17 mouse cellular contexts compared by ENCODE assay signal in the genomic region with DNA sequence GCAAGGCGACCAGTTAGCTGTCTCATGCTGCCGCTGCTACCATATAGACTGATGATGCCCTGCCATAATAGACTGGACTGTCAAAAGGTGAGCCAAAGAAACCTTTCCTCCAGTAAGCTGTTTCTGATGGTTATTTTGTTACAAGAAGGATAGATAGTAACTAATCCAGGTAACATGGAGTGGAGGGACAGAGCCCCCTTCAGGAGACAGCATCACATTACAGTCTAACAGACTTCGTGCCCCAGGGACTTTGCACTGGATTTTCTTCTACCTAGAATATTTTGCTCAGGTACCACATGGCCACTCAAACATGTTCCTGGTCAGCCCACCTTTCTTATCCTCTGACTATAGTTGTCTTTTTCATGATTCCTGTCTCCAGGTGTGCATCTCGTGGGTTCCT.
DNase-seq lines count a peak whose midpoint lies in the region; ATAC-seq and TF ChIP-seq lines count a peak whose summit lies in the region.
"Had no signal": no experiment of that assay in that cellular context is flagged by ENCODE, and none has a peak within 500 bp of the region (broad histone marks: within the 10 kb centered on the region; RNA-seq: fewer than 3 reads in every experiment).

No protein-coding gene starts in this region.

- no peak for ATAC-seq in hindbrain, postnatal 0 days
- ATAC-seq in hindbrain, embryonic 16.5 days: no peak
- ATAC-seq in lung, postnatal 0 days: no peak
- ATAC-seq in forebrain, postnatal 0 days: no peak

- H3K27ac ChIP-seq in hindbrain, postnatal 0 days: no peak overlapping the region
- H3K27ac ChIP-seq in hindbrain, embryonic 16.5 days (ENCODE audit: low read depth, low read length): no peak overlapping the region
- no peak overlapping the region for H3K27ac ChIP-seq in lung, postnatal 0 days (ENCODE audit: low read length)
- H3K27ac ChIP-seq in forebrain, postnatal 0 days (ENCODE audit: low read depth, low read length): 0 out of 2 replicates have a peak overlapping the region, but pooled peaks have one; percentile 64
- H3K27ac ChIP-seq: liver, embryonic 13.5 days had no signal

- no peak for TF ChIP-seq EP300 in lung, postnatal 0 days (IDR thresholded peaks at IDR 0.05)

- H3K9ac ChIP-seq in hindbrain, postnatal 0 days (replicated peaks; ENCODE audit: low read length): no peak overlapping the region
- H3K9ac ChIP-seq in hindbrain, embryonic 16.5 days (ENCODE audit: low read depth, low read length): no peak overlapping the region
- no peak overlapping the region for H3K9ac ChIP-seq in lung, postnatal 0 days (replicated peaks; ENCODE audit: low read depth)
- no peak overlapping the region for H3K9ac ChIP-seq in forebrain, postnatal 0 days
- H3K9ac ChIP-seq: liver, embryonic 13.5 days had no signal

- no peaks in the 10 kb centered on the region for H3K9me3 ChIP-seq in hindbrain, postnatal 0 days (ENCODE audit: low read length)
- H3K9me3 ChIP-seq in hindbrain, embryonic 16.5 days (ENCODE audit: control insufficient read depth, low read length): no peaks in the 10 kb centered on the region
- no peaks in the 10 kb centered on the region for H3K9me3 ChIP-seq in lung, postnatal 0 days (ENCODE audit: low read length)
- H3K9me3 ChIP-seq in forebrain, postnatal 0 days (ENCODE audit: low read length): no peaks in the 10 kb centered on the region
- H3K9me3 ChIP-seq: embryonic facial prominence, embryonic 10.5 days had no signal

- peaks cover 5% of the 10 kb centered on the region; the same call in 1 of the 2 replicates for H3K4me1 ChIP-seq in hindbrain, postnatal 0 days (ENCODE audit: insufficient read depth, low read length)
- peaks cover 8% of the 10 kb centered on the region for H3K4me1 ChIP-seq in hindbrain, embryonic 16.5 days (ENCODE audit: control insufficient read depth, insufficient read depth, low read depth, low read length)
- no peaks in the 10 kb centered on the region for H3K4me1 ChIP-seq in lung, postnatal 0 days (ENCODE audit: insufficient read depth, low read depth, low read length)
- peaks cover 9% of the 10 kb centered on the region; the same call in 1 of the 2 replicates for H3K4me1 ChIP-seq in forebrain, postnatal 0 days (ENCODE audit: insufficient read depth)
- H3K4me1 ChIP-seq: liver, embryonic 13.5 days had no signal

- no peak for DNase-seq in hindbrain, postnatal 0 days (ENCODE audit: low spot score)
- no peak for DNase-seq in lung, postnatal 0 days (ENCODE audit: low spot score)
- DNase-seq in lung, postnatal 36 days: no peak
- peak; percentile 7 for DNase-seq in brain, adult 2 months (ENCODE audit: low read depth, low spot score)
- DNase-seq in forebrain, postnatal 0 days: no peak
- DNase-seq in ovary, postnatal 14 days (ENCODE audit: low spot score): no peak
- DNase-seq: adrenal gland, adult 2 months; cerebellum, adult 11 months; heart, postnatal 14 days; kidney, adult 9 months; liver, embryonic 13.5 days; lung, postnatal 14 days; right cerebral cortex, adult 18-20 months; thymus, adult 18-20 months had no signal

- no peak overlapping the region for H3K4me2 ChIP-seq in hindbrain, postnatal 0 days (ENCODE audit: low read depth, low read length)
- no peak overlapping the region for H3K4me2 ChIP-seq in hindbrain, embryonic 16.5 days (ENCODE audit: low read length)
- no peak overlapping the region for H3K4me2 ChIP-seq in lung, postnatal 0 days (replicated peaks; ENCODE audit: low read depth, low read length)
- H3K4me2 ChIP-seq in forebrain, postnatal 0 days (ENCODE audit: low read depth): no peak overlapping the region
- H3K4me2 ChIP-seq: heart, embryonic 11.5 days; liver, embryonic 13.5 days had no signal

- H3K4me3 ChIP-seq in hindbrain, postnatal 0 days (ENCODE audit: low read length): no peak overlapping the region
- no peak overlapping the region for H3K4me3 ChIP-seq in hindbrain, embryonic 16.5 days (ENCODE audit: low read length)
- H3K4me3 ChIP-seq in lung, postnatal 0 days (ENCODE audit: low read depth, low read length): no peak overlapping the region
- no peak overlapping the region for H3K4me3 ChIP-seq in forebrain, postnatal 0 days (ENCODE audit: low read depth, low read length)
- H3K4me3 ChIP-seq: embryonic facial prominence, embryonic 10.5 days; liver, embryonic 13.5 days had no signal

- no peaks in the 10 kb centered on the region for H3K36me3 ChIP-seq in hindbrain, postnatal 0 days (ENCODE audit: insufficient read depth, low read length)
- H3K36me3 ChIP-seq in hindbrain, embryonic 16.5 days (ENCODE audit: control insufficient read depth, insufficient read depth, low read length): no peaks in the 10 kb centered on the region
- H3K36me3 ChIP-seq in lung, postnatal 0 days (ENCODE audit: insufficient read depth, low read length): no peaks in the 10 kb centered on the region
- no peaks in the 10 kb centered on the region for H3K36me3 ChIP-seq in forebrain, postnatal 0 days (ENCODE audit: insufficient read depth)
- H3K36me3 ChIP-seq: embryonic facial prominence, embryonic 10.5 days; liver, embryonic 13.5 days had no signal

- peak; percentile 51 for TF ChIP-seq CTCF in hindbrain, postnatal 0 days (IDR thresholded peaks at IDR 0.05; ENCODE audit: low read depth)
- peak; percentile 32 for TF ChIP-seq CTCF in lung, postnatal 0 days (IDR thresholded peaks at IDR 0.05)
- TF ChIP-seq CTCF in forebrain, postnatal 0 days (IDR thresholded peaks at IDR 0.05; ENCODE audit: low read depth): 0 out of 2 replicates have a peak, but pooled peaks have one; percentile 33

- H3K27me3 ChIP-seq in hindbrain, postnatal 0 days (ENCODE audit: insufficient read depth, low read length): no peaks in the 10 kb centered on the region
- no peaks in the 10 kb centered on the region for H3K27me3 ChIP-seq in hindbrain, embryonic 16.5 days (replicated peaks; ENCODE audit: control insufficient read depth, insufficient read depth, low read length)
- H3K27me3 ChIP-seq in lung, postnatal 0 days (replicated peaks; ENCODE audit: insufficient read depth, low read length): no peaks in the 10 kb centered on the region
- H3K27me3 ChIP-seq in forebrain, postnatal 0 days (ENCODE audit: insufficient read depth, low read length): no peaks in the 10 kb centered on the region
- H3K27me3 ChIP-seq: liver, embryonic 13.5 days had no signal

- WGBS in hindbrain, postnatal 0 days: 86% methylated on average over 4 of the region's 4 CpGs
- WGBS in hindbrain, embryonic 16.5 days: 83% methylated on average over 4 of the region's 4 CpGs
- WGBS in lung, postnatal 0 days: 86% methylated on average over 4 of the region's 4 CpGs
- 86% methylated on average over 4 of the region's 4 CpGs for WGBS in forebrain, postnatal 0 days
